Mouse (Mus musculus) urinary bladder, adult 18-20 months (tissue): ENCODE results near the gene Olfr229.
"Not testable (repeated sequence)": the region's sequence is repeated elsewhere in the genome, so short reads cannot be mapped to it uniquely, and the experiment has no call there.

Experiments used
- DNase-seq, 2 experiments: peaks; one replicate each; pipeline ENCODE4 v3.0.0; 2022; ENCODE audit warnings: low spot score in 2 of 2, mixed read lengths in 2 of 2

Gene Olfr229

GRCm38 (mm10) chr9:39907036-39907435 is at the start of gene Olfr229:
Gene Olfr229, plus strand, starts transcription at chr9:39907336.
- no peak for DNase-seq

- DNase-seq = no peak
Measured at GRCm38 (mm10) chr9:39866122-39866521, 41.0 kb upstream of the Olfr229 start, which contains the start of gene Olfr972. Gene Olfr972, plus strand, starts transcription at chr9:39866422.

GRCm38 (mm10) chr9:39871986-39872385 is 35.1 kb upstream of the Olfr229 start:
- DNase-seq = not testable (repeated sequence)

GRCm38 (mm10) chr9:39877541-39878396 is 29.4 kb upstream of the Olfr229 start:
- not testable (repeated sequence) for DNase-seq

GRCm38 (mm10) chr9:39905106-39905505 is 2.0 kb upstream of the Olfr229 start:
- no peak for DNase-seq

GRCm38 (mm10) chr9:39909939-39910338 is 2.8 kb downstream of the Olfr229 start:
- DNase-seq = no peak

- not testable (repeated sequence) for DNase-seq
Measured at GRCm38 (mm10) chr9:39927975-39928836, 21.1 kb downstream of the Olfr229 start.

- DNase-seq = not testable (repeated sequence)
Measured at GRCm38 (mm10) chr9:39928837-39929236, 21.7 kb downstream of the Olfr229 start.

- DNase-seq = no peak
Measured at GRCm38 (mm10) chr9:39937201-39937600, 30.1 kb downstream of the Olfr229 start, which contains the start of gene Olfr974. Gene Olfr974, plus strand, starts transcription at chr9:39937501.

GRCm38 (mm10) chr9:39951946-39952345 is 44.8 kb downstream of the Olfr229 start, which contains the start of gene Olfr975:
Gene Olfr975, minus strand, starts transcription at chr9:39952046.
- no peak for DNase-seq

- not testable (repeated sequence) for DNase-seq
Measured at GRCm38 (mm10) chr9:39961033-39961432, 53.9 kb downstream of the Olfr229 start, which contains the start of gene Olfr976. Gene Olfr976, minus strand, starts transcription at chr9:39961133.
